Mouse (Mus musculus): ENCODE results near the gene Igll1. TPM values are rescaled to one million over a fixed set of nuclear protein-coding genes. Genes with fewer than 3 reads are reported as not detected.
A peak's percentile ranks its signal among the peaks of the same experiment; 100 is the strongest.

Igll1 gene
- total RNA-seq (2014; rRNA removed) (not detected in 2 replicates), polyA plus RNA-seq (2015; fragmentation: Nextera tagmentation; extraction: Ambion mirVana) (not detected in 2 replicates)

GRCm38 (mm10) chr16:16863978-16864377, at the start of gene Igll1:
TSS of gene Igll1 (minus strand) at chr16:16863985.
- ATAC-seq, result no peak
- no peak for DNase-seq
- Histone ChIP-seq H3K9ac (no peak within 1 kb of the TSS), H3K9me3 (ENCODE audit: low read length) (no peaks in the 10 kb centered on the region), H3K27ac (ENCODE audit: low read depth, low read length) (no peak within 1 kb of the TSS), H3K4me1 (ENCODE audit: insufficient read depth) (no peaks in the 10 kb centered on the region), H3K4me2 (ENCODE audit: low read depth) (no peak within 1 kb of the TSS), H3K4me3 (ENCODE audit: low read depth, low read length) (no peak within 1 kb of the TSS), H3K36me3 (ENCODE audit: insufficient read depth) (no peaks in the 10 kb centered on the region), H3K27me3 (ENCODE audit: insufficient read depth, low read length) (no peaks in the 10 kb centered on the region)
- no peak for TF ChIP-seq CTCF (IDR thresholded peaks at IDR 0.05; ENCODE audit: low read depth)
- 77% methylated on average over 2 of the region's 2 CpGs for whole genome bisulfite sequencing

DNA sequence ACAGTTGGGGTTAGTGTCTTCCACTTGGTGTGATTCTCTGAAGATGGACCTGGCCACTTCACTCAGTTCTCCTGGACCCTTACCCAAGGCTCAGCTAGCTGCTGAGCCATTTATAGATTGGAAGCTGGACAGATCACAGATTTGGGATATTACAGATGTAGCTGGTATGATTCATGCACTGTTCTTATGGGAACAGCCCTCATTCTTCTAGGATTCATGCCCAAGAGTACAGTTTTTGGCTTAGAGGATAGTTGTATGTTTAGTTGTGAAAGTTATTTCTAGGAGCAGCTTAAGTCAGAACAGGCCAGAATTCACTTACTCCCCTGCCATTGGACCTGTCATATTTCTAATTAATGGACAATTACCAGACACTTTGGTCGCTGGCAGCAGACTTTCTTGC, 49.7 kb upstream of the Igll1 start:
- Histone ChIP-seq H3K4me3 (ENCODE audit: low read depth, low read length) (no peak overlapping the region), H3K9ac (no peak overlapping the region), H3K36me3 (ENCODE audit: insufficient read depth) (peaks cover 79% of the 10 kb centered on the region), H3K27me3 (ENCODE audit: insufficient read depth, low read length) (no peaks in the 10 kb centered on the region), H3K9me3 (ENCODE audit: low read length) (no peaks in the 10 kb centered on the region), H3K4me1 (ENCODE audit: insufficient read depth) (no peaks in the 10 kb centered on the region), H3K4me2 (ENCODE audit: low read depth) (no peak overlapping the region), H3K27ac (ENCODE audit: low read depth, low read length) (no peak overlapping the region)
- no peak for DNase-seq
- TF ChIP-seq CTCF (IDR thresholded peaks at IDR 0.05; ENCODE audit: low read depth), result no peak
- WGBS, result 83% methylated on average over 1 of the region's 1 CpGs
- no peak for ATAC-seq

DNA sequence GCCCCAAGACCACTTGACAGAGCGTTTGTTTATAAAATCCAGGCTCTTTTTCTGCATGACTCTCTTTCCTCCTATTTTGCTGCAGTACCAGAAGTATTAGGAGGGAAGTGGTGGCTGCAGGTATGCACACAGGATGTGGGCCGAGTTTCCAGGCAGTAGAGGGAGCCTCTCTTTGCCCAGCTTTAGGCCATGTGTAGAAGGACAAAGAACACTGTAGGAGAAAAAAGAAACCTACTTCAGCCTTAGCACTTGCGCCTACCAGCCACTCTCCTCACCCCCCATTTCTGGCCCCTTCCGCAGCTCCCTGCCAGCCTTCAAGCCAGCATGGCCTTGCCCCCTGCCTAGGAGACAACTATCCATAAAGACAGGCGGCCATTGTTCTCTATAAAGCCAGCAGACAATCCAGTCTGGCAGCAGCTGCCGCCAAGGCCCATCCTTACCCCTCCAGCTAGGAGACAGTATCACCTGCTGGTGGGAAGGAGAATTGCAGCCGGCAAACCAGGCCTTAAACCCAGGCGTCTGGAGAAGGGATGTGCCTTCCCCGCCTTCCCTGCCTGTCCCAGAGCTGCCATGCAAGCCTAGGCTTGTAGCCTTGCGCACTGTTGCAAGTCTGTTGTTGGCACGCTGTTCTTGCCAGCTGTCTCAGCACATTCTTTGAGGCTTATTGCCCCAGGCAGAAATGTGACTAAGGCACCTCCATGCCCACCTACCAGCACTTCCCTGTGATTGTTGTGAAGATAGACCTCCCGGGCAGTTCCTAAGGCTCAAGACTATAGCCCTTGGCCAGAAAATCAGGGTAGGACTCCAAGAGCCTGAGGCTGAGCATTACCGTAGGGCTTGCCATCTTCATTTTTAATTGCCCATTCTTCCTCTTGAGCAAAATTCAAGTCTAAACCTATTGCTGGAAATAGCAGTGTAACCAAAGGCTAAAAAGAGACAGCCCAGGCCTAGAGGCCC, 48.1 kb upstream of the Igll1 start:
- Histone ChIP-seq H3K27ac (ENCODE audit: low read depth, low read length) (peak overlapping the region; percentile 74), H3K4me3 (ENCODE audit: low read depth, low read length) (no peak overlapping the region), H3K4me2 (ENCODE audit: low read depth) (no peak overlapping the region), H3K36me3 (ENCODE audit: insufficient read depth) (peaks cover 76% of the 10 kb centered on the region), H3K9ac (no peak overlapping the region), H3K4me1 (ENCODE audit: insufficient read depth) (no peaks in the 10 kb centered on the region), H3K9me3 (ENCODE audit: low read length) (no peaks in the 10 kb centered on the region), H3K27me3 (ENCODE audit: insufficient read depth, low read length) (no peaks in the 10 kb centered on the region)
- DNase-seq (peak; percentile 84), ATAC-seq (peak; percentile 93)
- 25% methylated on average over 13 of the region's 13 CpGs for WGBS
- peak; percentile 92 for TF ChIP-seq CTCF (IDR thresholded peaks at IDR 0.05; ENCODE audit: low read depth)

- Histone ChIP-seq H3K4me2 (ENCODE audit: low read depth) (no peak overlapping the region), H3K4me3 (ENCODE audit: low read depth, low read length) (no peak overlapping the region), H3K9me3 (ENCODE audit: low read length) (no peaks in the 10 kb centered on the region), H3K36me3 (ENCODE audit: insufficient read depth) (peaks cover 73% of the 10 kb centered on the region), H3K9ac (no peak overlapping the region), H3K4me1 (ENCODE audit: insufficient read depth) (no peaks in the 10 kb centered on the region), H3K27ac (ENCODE audit: low read depth, low read length) (no peak overlapping the region), H3K27me3 (ENCODE audit: insufficient read depth, low read length) (no peaks in the 10 kb centered on the region)
- ATAC-seq (no peak), DNase-seq (no peak)
- no peak for TF ChIP-seq CTCF (IDR thresholded peaks at IDR 0.05; ENCODE audit: low read depth)
- WGBS, result 77% methylated on average over 6 of the region's 6 CpGs
These were observed 44.0 kb upstream of the Igll1 start for GRCm38 (mm10) chr16:16907799-16908198.

DNA sequence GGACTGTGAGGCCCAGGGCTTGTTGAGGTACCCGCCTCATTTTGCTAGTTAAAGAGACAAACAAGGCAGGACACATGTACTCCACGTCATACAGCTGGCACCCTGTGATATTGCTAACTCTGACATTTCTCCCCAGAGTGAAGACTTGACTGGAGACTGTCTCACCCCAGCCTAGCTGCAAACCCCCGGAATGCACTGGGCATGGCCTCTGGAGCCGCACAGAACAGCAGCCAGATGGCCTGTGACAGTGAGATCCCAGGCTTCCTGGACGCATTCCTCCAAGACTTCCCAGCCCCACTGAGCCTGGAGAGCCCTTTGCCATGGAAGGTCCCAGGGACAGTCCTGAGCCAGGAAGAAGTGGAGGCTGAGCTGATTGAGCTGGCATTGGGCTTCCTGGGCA, 39.4 kb upstream of the Igll1 start:
- Histone ChIP-seq H3K4me1 (ENCODE audit: insufficient read depth) (no peaks in the 10 kb centered on the region; the same call in 1 of the 2 replicates), H3K27ac (ENCODE audit: low read depth, low read length) (no peak overlapping the region), H3K36me3 (ENCODE audit: insufficient read depth) (peaks cover 43% of the 10 kb centered on the region), H3K27me3 (ENCODE audit: insufficient read depth, low read length) (no peaks in the 10 kb centered on the region), H3K9ac (no peak overlapping the region), H3K4me2 (ENCODE audit: low read depth) (no peak overlapping the region), H3K4me3 (ENCODE audit: low read depth, low read length) (no peak overlapping the region), H3K9me3 (ENCODE audit: low read length) (no peaks in the 10 kb centered on the region)
- WGBS, result 90% methylated on average over 5 of the region's 5 CpGs
- no peak for ATAC-seq
- TF ChIP-seq CTCF (IDR thresholded peaks at IDR 0.05; ENCODE audit: low read depth), result no peak
- DNase-seq, result no peak

GRCm38 (mm10) chr16:16902329-16902728, 38.5 kb upstream of the Igll1 start:
- Histone ChIP-seq H3K27ac (ENCODE audit: low read depth, low read length) (no peak overlapping the region), H3K4me3 (ENCODE audit: low read depth, low read length) (no peak overlapping the region), H3K27me3 (ENCODE audit: insufficient read depth, low read length) (no peaks in the 10 kb centered on the region), H3K9me3 (ENCODE audit: low read length) (no peaks in the 10 kb centered on the region), H3K4me2 (ENCODE audit: low read depth) (no peak overlapping the region), H3K9ac (no peak overlapping the region), H3K36me3 (ENCODE audit: insufficient read depth) (peaks cover 36% of the 10 kb centered on the region), H3K4me1 (ENCODE audit: insufficient read depth) (peaks cover 8% of the 10 kb centered on the region; the same call in 1 of the 2 replicates)
- ATAC-seq (no peak), DNase-seq (no peak)
- TF ChIP-seq CTCF (IDR thresholded peaks at IDR 0.05; ENCODE audit: low read depth), result no peak
- 85% methylated on average over 4 of the region's 4 CpGs for WGBS

GRCm38 (mm10) chr16:16897056-16897584, 33.3 kb upstream of the Igll1 start:
- Histone ChIP-seq H3K27ac (ENCODE audit: low read depth, low read length) (peak overlapping the region; percentile 77), H3K4me1 (ENCODE audit: insufficient read depth) (peaks cover 13% of the 10 kb centered on the region; the same call in 1 of the 2 replicates), H3K4me2 (ENCODE audit: low read depth) (peak overlapping the region; percentile 81), H3K9me3 (ENCODE audit: low read length) (no peaks in the 10 kb centered on the region), H3K36me3 (ENCODE audit: insufficient read depth) (peaks cover 10% of the 10 kb centered on the region), H3K27me3 (ENCODE audit: insufficient read depth, low read length) (no peaks in the 10 kb centered on the region), H3K4me3 (ENCODE audit: low read depth, low read length) (peak overlapping the region; percentile 68), H3K9ac (peak overlapping the region; percentile 77)
- WGBS, result 22% methylated on average over 10 of the region's 10 CpGs
- ATAC-seq (no peak; the same call in 1 of the 2 replicates), DNase-seq (no peak)
- TF ChIP-seq CTCF (IDR thresholded peaks at IDR 0.05; ENCODE audit: low read depth), result no peak
